Mouse (Mus musculus) kidney, adult 11 months (tissue): ENCODE data around the gene Wfs1.

Experiments
- DNase-seq: peaks from one replicate; pipeline ENCODE4 v3.0.0; 2022

Wfs1 gene

GRCm38 (mm10) chr5:36923826-36924700 is 64.9 kb downstream of the Wfs1 start:
- no peak for DNase-seq

- DNase-seq = no peak
These were observed 66.2 kb downstream of the Wfs1 start for GRCm38 (mm10) chr5:36922811-36923210.

GRCm38 (mm10) chr5:36921871-36922270 is 67.1 kb downstream of the Wfs1 start:
- DNase-seq = no peak

GRCm38 (mm10) chr5:36920072-36920471 is 68.9 kb downstream of the Wfs1 start:
- no peak for DNase-seq

- DNase-seq = no peak
These were observed 71.0 kb downstream of the Wfs1 start for GRCm38 (mm10) chr5:36918016-36918415.

- no peak for DNase-seq
These were observed 71.8 kb downstream of the Wfs1 start for GRCm38 (mm10) chr5:36917245-36917644.

- DNase-seq = no peak
These were observed 72.4 kb downstream of the Wfs1 start for GRCm38 (mm10) chr5:36916581-36916980.
